Mouse (Mus musculus) colon, adult 2 months (tissue): Measurements from ENCODE around the gene Bsx. TPM values are rescaled to one million over a fixed set of nuclear protein-coding genes. Genes with fewer than 3 reads are reported as not detected.

Experiments
- polyA plus RNA-seq: library from polyadenylated mRNA; depleted of rRNA; stranded (reverse); fragments of >200 nt; gene quantifications from 2 replicates; pipeline ENCODE4 v1.2.3, GENCODE M21; 2012; rRNA removed

The Bsx gene
- polyA plus RNA-seq = not detected in 2 replicates

GRCm38 (mm10) chr9:40873556-40874470 lies at the start of gene Bsx:
Gene Bsx, plus strand, starts transcription at chr9:40874127.

Other genes starting within 250 kb of the Bsx start
- not detected in 2 replicates for gene Gm21915, start 203.5 kb upstream of the Bsx start, polyA plus RNA-seq
- gene Clmp, start 188.2 kb upstream of the Bsx start, polyA plus RNA-seq = 94.3 and 112 TPM in 2 replicates
- 1,509 and 1,525 TPM in 2 replicates for gene Hspa8, start 73.1 kb upstream of the Bsx start, polyA plus RNA-seq
- 0.05 and 0.07 TPM in 2 replicates for gene Jhy, start 90.0 kb downstream of the Bsx start, polyA plus RNA-seq
- not detected in 2 replicates for gene Crtam, start 130.5 kb downstream of the Bsx start, polyA plus RNA-seq